Mouse (Mus musculus): Measurements from ENCODE around the gene Tigd3.

DNA sequence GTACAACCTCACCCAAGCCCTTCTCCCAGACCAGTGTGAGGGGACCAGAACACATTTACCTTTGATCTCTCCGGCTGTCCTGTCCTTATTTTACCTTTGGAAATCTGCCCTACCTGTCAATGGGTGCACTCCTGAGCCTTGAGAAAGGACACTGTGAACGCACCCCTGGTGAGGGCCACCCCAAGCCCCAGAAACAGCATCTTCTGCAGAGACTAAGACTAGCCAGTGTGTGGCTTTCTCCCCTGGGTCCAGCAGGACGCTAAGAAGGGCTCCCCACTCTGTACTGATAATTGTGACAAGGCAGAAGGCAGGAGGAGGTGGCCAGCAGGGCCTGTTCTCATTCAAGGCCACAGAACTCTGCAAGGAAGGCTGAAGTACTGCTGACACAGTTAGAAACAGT lies 15.0 kb downstream of the Tigd3 start:
- no peak for TF ChIP-seq CTCF (IDR thresholded peaks at IDR 0.05; ENCODE audit: low read depth, low read length)
- TF ChIP-seq POLR2AphosphoS5 (IDR thresholded peaks at IDR 0.05; ENCODE audit: insufficient replicate concordance, low read depth, low read length), result no peak
- no peak for TF ChIP-seq GATA2 (IDR thresholded peaks at IDR 0.05; ENCODE audit: borderline replicate concordance, low read depth, low read length)
- TF ChIP-seq GATA1 (IDR thresholded peaks at IDR 0.05; ENCODE audit: borderline replicate concordance, low read length), result no peak
